Mouse (Mus musculus): ENCODE data around the gene Luc7l3.

- TF ChIP-seq GATA1 (IDR thresholded peaks at IDR 0.05; ENCODE audit: low read length) (no peak), TAL1 (IDR thresholded peaks at IDR 0.05; ENCODE audit: low read length) (no peak)
Measured at GRCm38 (mm10) chr11:94257987-94258386, 63.8 kb downstream of the Luc7l3 start.

All from erythroblast, embryonic 14.5 days (primary cell).